Mouse (Mus musculus): ENCODE data around the gene Pld4. TPM values are rescaled to one million over a fixed set of nuclear protein-coding genes. Genes with fewer than 3 reads are reported as not detected.

The Pld4 gene
- polyA plus RNA-seq, 1 experiment from 2014 or later: 7.8 TPM

DNA sequence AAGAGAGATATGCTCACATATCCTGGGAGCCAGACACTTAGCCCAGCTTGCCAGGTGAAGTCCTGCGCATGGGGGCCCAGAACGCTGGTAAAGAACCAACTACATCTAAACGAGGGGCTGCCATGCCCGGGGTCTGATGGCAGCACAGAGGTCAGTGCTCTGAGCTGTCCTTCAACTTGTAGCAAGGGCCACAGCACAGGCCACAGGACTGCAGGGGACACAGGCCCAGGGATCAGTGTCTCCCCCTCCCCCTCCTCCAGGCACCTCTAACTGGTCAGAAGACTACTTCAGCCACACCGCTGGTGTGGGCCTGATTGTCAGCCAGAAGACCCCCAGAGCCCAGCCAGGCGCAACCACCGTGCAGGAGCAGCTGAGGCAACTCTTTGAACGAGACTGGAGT is 7.7 kb downstream of the Pld4 start:
- Histone ChIP-seq H3K4me2 (ENCODE audit: low read length) (no peak overlapping the region), H3K4me1 (replicated peaks; ENCODE audit: insufficient read depth, low read length) (no peaks in the 10 kb centered on the region), H3K36me3 (ENCODE audit: insufficient read depth, low read length) (no peaks in the 10 kb centered on the region), H3K9ac (ENCODE audit: low read depth, low read length) (no peak overlapping the region), H3K9me3 (replicated peaks; ENCODE audit: low read length) (no peaks in the 10 kb centered on the region), H3K27ac (no peak overlapping the region), H3K4me3 (replicated peaks; ENCODE audit: low read depth, low read length) (no peak overlapping the region), H3K27me3 (ENCODE audit: insufficient read depth, low read length) (no peaks in the 10 kb centered on the region)
- no peak for ATAC-seq (replicated peaks; ENCODE audit: low FRiP score, low read depth)
- WGBS: 77% methylated on average over 8 of the region's 8 CpGs
- TF ChIP-seq CTCF (IDR thresholded peaks at IDR 0.05; ENCODE audit: low read depth): no peak
- DNase-seq (ENCODE audit: low spot score): no peak

DNA sequence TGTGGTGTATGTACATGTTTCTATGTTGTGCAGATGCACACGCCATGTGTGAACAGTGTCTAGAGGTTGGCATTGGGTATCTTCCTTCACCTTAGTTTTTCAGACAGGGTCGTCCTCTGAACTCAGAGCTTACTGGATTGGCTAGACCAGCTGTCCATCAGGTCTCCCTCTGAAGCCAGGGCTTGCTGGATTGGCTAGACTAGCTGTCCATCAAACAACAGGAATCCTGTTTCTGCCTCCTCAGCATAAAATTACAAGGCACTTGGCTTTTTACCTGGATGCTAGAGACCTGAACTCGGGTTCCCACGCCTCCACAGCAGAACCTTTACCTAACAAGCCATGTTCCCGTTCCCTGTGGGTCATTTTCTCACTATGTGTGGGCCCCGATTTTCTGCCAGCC is 8.6 kb downstream of the Pld4 start:
- no peak for ATAC-seq (replicated peaks; ENCODE audit: low FRiP score, low read depth)
- no peaks in the 10 kb centered on the region for H3K36me3 ChIP-seq (ENCODE audit: insufficient read depth, low read length)
- H3K27me3 ChIP-seq (ENCODE audit: insufficient read depth, low read length): no peaks in the 10 kb centered on the region
- H3K4me2 ChIP-seq (ENCODE audit: low read length): no peak overlapping the region
- no peak for DNase-seq (ENCODE audit: low spot score)
- 82% methylated on average over 6 of the region's 6 CpGs for WGBS
- no peak overlapping the region for H3K4me3 ChIP-seq (replicated peaks; ENCODE audit: low read depth, low read length)
- H3K9me3 ChIP-seq (replicated peaks; ENCODE audit: low read length): no peaks in the 10 kb centered on the region
- no peak overlapping the region for H3K9ac ChIP-seq (ENCODE audit: low read depth, low read length)
- no peaks in the 10 kb centered on the region for H3K4me1 ChIP-seq (replicated peaks; ENCODE audit: insufficient read depth, low read length)
- TF ChIP-seq CTCF (IDR thresholded peaks at IDR 0.05; ENCODE audit: low read depth): no peak
- no peak overlapping the region for H3K27ac ChIP-seq

DNA sequence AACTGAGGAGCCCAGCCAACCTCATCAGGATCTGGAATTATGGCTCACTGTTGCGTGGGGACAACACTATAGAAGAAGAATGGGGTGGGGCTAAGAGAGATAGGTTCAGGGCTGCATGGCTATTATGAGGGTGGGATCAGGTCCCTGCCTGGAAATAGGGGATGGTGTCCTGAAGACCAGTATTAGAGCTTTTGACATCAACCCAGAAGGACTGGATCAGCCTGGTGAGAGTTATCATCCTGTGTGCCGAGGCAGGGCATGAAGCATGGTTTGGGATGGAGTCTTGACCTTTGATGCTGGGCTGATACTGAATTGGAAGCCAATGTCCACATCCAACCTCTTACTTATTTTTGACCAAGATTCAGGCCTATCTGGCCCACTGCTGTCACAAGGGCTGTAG is 9.3 kb downstream of the Pld4 start:
- ATAC-seq (replicated peaks; ENCODE audit: low FRiP score, low read depth) (no peak), DNase-seq (ENCODE audit: low spot score) (no peak)
- no peaks in the 10 kb centered on the region for H3K9me3 ChIP-seq (replicated peaks; ENCODE audit: low read length)
- no peak overlapping the region for H3K9ac ChIP-seq (ENCODE audit: low read depth, low read length)
- H3K27ac ChIP-seq: no peak overlapping the region
- H3K27me3 ChIP-seq (ENCODE audit: insufficient read depth, low read length): no peaks in the 10 kb centered on the region
- WGBS: 90% methylated on average over 2 of the region's 2 CpGs
- H3K4me2 ChIP-seq (ENCODE audit: low read length): no peak overlapping the region
- no peaks in the 10 kb centered on the region for H3K36me3 ChIP-seq (ENCODE audit: insufficient read depth, low read length)
- H3K4me1 ChIP-seq (replicated peaks; ENCODE audit: insufficient read depth, low read length): no peaks in the 10 kb centered on the region
- no peak overlapping the region for H3K4me3 ChIP-seq (replicated peaks; ENCODE audit: low read depth, low read length)
- no peak for TF ChIP-seq CTCF (IDR thresholded peaks at IDR 0.05; ENCODE audit: low read depth)

DNA sequence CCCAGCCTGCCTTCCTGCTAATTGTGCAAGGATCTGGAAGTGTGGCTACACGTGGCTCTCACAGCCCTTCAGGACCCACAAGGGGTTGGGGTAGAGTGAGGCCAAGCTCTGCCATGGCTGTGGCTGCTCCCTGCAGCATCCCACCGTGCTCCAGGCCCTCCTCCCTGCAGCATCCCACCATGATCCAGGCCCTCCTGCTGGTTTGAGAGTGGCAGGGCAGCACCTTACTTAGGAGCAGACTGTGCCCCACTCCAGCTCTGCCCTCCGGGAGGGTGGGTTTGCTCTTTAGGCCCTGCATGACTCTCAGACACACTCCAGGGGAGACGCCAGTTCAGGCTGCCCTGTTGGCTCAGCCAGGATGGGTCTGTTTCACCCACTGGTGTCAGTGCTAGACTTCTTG is 9.9 kb downstream of the Pld4 start:
- no peak overlapping the region for H3K9ac ChIP-seq (ENCODE audit: low read depth, low read length)
- no peaks in the 10 kb centered on the region for H3K4me1 ChIP-seq (replicated peaks; ENCODE audit: insufficient read depth, low read length)
- no peak overlapping the region for H3K4me2 ChIP-seq (ENCODE audit: low read length)
- no peak overlapping the region for H3K4me3 ChIP-seq (replicated peaks; ENCODE audit: low read depth, low read length)
- 75% methylated on average over 4 of the region's 4 CpGs for WGBS
- TF ChIP-seq CTCF (IDR thresholded peaks at IDR 0.05; ENCODE audit: low read depth): no peak
- DNase-seq (ENCODE audit: low spot score): no peak
- H3K9me3 ChIP-seq (replicated peaks; ENCODE audit: low read length): no peaks in the 10 kb centered on the region
- ATAC-seq (replicated peaks; ENCODE audit: low FRiP score, low read depth): no peak
- no peaks in the 10 kb centered on the region for H3K36me3 ChIP-seq (ENCODE audit: insufficient read depth, low read length)
- no peaks in the 10 kb centered on the region for H3K27me3 ChIP-seq (ENCODE audit: insufficient read depth, low read length)
- no peak overlapping the region for H3K27ac ChIP-seq

DNA sequence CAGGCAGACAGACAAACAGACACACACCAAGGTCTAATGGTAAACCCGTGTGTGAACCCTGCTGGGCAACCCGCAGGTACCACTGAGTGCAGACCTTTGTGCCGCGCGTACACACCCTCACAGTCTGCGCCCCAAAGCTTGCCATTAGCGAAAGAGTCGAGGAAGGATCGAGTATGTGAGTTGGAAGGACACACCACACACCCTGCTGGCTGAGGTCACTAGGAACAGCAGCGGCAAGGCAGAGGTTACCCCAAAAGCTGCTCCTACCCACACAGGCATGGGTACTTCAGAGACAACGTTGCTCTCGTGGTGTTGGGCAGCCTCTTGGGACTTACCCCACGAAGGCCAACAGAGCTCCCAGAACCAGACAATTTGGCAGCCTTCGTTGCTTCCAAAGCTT is 11.9 kb downstream of the Pld4 start:
- DNase-seq (ENCODE audit: low spot score): no peak
- H3K27ac ChIP-seq: no peak overlapping the region
- ATAC-seq (replicated peaks; ENCODE audit: low FRiP score, low read depth): no peak
- H3K27me3 ChIP-seq (ENCODE audit: insufficient read depth, low read length): no peaks in the 10 kb centered on the region
- H3K9ac ChIP-seq (ENCODE audit: low read depth, low read length): no peak overlapping the region
- no peak for TF ChIP-seq CTCF (IDR thresholded peaks at IDR 0.05; ENCODE audit: low read depth)
- 94% methylated on average over 14 of the region's 14 CpGs for WGBS
- no peak overlapping the region for H3K4me3 ChIP-seq (replicated peaks; ENCODE audit: low read depth, low read length)
- H3K9me3 ChIP-seq (replicated peaks; ENCODE audit: low read length): no peaks in the 10 kb centered on the region
- H3K36me3 ChIP-seq (ENCODE audit: insufficient read depth, low read length): no peaks in the 10 kb centered on the region
- H3K4me1 ChIP-seq (replicated peaks; ENCODE audit: insufficient read depth, low read length): no peaks in the 10 kb centered on the region
- no peak overlapping the region for H3K4me2 ChIP-seq (ENCODE audit: low read length)

DNA sequence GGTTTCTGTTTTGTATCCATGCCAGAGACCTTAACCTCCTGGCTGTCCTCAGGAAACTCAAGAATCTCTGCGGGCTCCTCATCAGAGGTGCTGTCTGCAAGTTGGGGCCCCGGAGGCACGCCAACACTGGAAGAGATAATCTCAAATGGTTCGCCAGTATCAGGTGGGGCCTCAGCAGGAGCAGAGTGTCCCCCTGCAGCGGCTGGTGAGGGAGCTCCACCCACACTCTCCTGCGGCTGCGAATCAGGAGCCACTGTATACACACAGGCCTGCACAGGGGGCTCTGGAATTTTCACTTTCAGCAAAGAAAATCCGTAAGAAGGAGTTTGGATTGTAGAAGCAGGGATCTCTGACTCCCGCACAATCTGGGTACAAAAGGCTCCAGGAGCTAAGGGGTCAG is 12.9 kb downstream of the Pld4 start:
- ATAC-seq (replicated peaks; ENCODE audit: low FRiP score, low read depth) (no peak), DNase-seq (ENCODE audit: low spot score) (no peak)
- Histone ChIP-seq H3K27me3 (ENCODE audit: insufficient read depth, low read length) (no peaks in the 10 kb centered on the region), H3K4me3 (replicated peaks; ENCODE audit: low read depth, low read length) (no peak overlapping the region), H3K27ac (no peak overlapping the region), H3K4me1 (replicated peaks; ENCODE audit: insufficient read depth, low read length) (no peaks in the 10 kb centered on the region), H3K9me3 (replicated peaks; ENCODE audit: low read length) (no peaks in the 10 kb centered on the region), H3K4me2 (ENCODE audit: low read length) (no peak overlapping the region), H3K36me3 (ENCODE audit: insufficient read depth, low read length) (no peaks in the 10 kb centered on the region), H3K9ac (ENCODE audit: low read depth, low read length) (no peak overlapping the region)
- TF ChIP-seq CTCF (IDR thresholded peaks at IDR 0.05; ENCODE audit: low read depth): no peak
- 51% methylated on average over 9 of the region's 9 CpGs for WGBS

DNA sequence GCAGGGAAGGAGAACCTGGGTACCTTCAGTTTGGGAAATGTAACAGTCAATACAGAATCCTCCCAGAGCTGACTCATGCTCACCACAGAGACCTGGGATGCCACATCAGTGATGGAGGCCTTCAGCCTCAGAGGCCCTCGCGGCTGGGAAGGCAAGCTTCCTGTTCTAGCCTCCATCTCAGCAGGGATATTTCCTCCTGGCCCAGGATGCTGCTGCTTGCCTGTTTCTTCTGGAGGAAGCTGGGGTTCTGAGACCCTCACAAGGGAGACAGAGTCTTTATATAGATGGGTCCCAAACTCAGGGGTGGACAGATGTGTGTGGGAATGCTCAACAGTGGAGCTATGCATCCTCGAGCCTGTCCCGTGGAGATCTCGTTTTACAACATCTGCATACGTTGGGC is 13.6 kb downstream of the Pld4 start:
- WGBS: 85% methylated on average over 6 of the region's 6 CpGs
- H3K9me3 ChIP-seq (replicated peaks; ENCODE audit: low read length): no peaks in the 10 kb centered on the region

More for the DNA sequence above, 13.6 kb downstream of the Pld4 start:
- Histone ChIP-seq H3K4me2 (ENCODE audit: low read length) (no peak overlapping the region), H3K27me3 (ENCODE audit: insufficient read depth, low read length) (no peaks in the 10 kb centered on the region), H3K4me3 (replicated peaks; ENCODE audit: low read depth, low read length) (no peak overlapping the region), H3K9ac (ENCODE audit: low read depth, low read length) (no peak overlapping the region), H3K27ac (no peak overlapping the region), H3K4me1 (replicated peaks; ENCODE audit: insufficient read depth, low read length) (no peaks in the 10 kb centered on the region), H3K36me3 (ENCODE audit: insufficient read depth, low read length) (no peaks in the 10 kb centered on the region)
- ATAC-seq (replicated peaks; ENCODE audit: low FRiP score, low read depth) (no peak), DNase-seq (ENCODE audit: low spot score) (no peak)
- TF ChIP-seq CTCF (IDR thresholded peaks at IDR 0.05; ENCODE audit: low read depth): no peak

Measured in kidney, postnatal 0 days (tissue).